Mouse (Mus musculus) lung, postnatal 0 days (tissue): ENCODE measurements around the gene Sorbs1.

Experiments
- CTCF ChIP-seq: IDR thresholded peaks from 2 replicates; pipeline ENCODE4 v1.5.1; 2016; ENCODE audit warnings: antibody characterized with exemption, mild to moderate bottlenecking
- EP300 ChIP-seq: IDR thresholded peaks from 2 replicates; pipeline ENCODE4 v1.6.1; 2016; ENCODE audit warnings: antibody characterized with exemption, mild to moderate bottlenecking, control low read depth

GRCm38 (mm10) chr19:40464408-40464807 is 49.2 kb downstream of the Sorbs1 start:
- TF ChIP-seq CTCF: no peak
- TF ChIP-seq EP300: no peak
